Mouse (Mus musculus): ENCODE measurements at regions not wholly inside any gene's neighbourhood (a gene's known extent, or its start where the extent isn't known, plus 50 kb on each side); places are given as distances from the start of the nearest gene placed in this dataset.

DNA sequence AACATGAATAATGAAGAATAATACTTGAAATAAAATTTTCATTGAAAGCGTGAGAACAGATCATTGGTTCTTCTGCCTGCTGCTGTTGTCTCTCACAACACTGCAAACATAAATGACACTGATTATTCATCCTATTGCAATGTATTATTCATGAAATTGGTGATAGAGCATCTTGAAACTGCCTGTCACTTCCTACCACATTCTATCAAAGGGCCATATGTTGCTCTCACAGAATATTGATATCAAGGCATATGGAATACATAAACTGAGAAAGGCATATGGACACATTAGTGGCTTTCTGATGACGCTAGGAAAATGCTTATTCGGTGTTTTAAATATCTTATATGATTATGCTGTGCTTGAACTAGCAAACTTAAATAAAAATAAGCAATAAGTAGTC lies 371.6 kb downstream of the Cdh19 start:
- peak; percentile 2 for DNase-seq (ENCODE audit: low read depth, low spot score)

DNA sequence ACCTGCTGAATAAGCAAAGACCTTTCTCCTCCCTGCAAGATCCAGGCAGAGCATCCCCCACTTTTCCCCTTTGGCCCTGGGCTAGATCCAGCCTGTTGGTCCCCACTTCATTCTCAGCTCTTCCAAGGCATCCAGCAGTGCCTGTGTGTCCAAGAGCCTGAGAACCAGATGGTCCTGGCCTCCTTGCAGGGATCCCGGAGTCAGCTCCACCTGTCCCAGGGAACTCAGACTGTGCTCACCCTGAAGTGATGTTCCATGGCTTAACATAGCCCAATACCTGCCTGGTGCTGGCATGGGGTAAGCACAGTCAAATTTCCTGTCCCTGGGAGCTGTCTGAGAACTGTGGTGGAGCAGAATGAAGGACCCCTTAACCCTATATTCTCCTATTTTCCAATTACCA lies 396.1 kb downstream of the Cdh19 start:
- no peak for DNase-seq (ENCODE audit: low read depth, low spot score)
